Mouse (Mus musculus): ENCODE data around the gene Nek10. TPM values are rescaled to one million over a fixed set of nuclear protein-coding genes. Genes with fewer than 3 reads are reported as not detected.

Nek10 gene
- polyA plus RNA-seq, 1 experiment from 2014 or later: 0.03 TPM

- 85% methylated on average over 8 of the region's 8 CpGs for WGBS
- no peaks in the 10 kb centered on the region for H3K36me3 ChIP-seq (replicated peaks; ENCODE audit: control insufficient read depth, insufficient read depth, low read depth, low read length)
- no peak overlapping the region for H3K27ac ChIP-seq (replicated peaks; ENCODE audit: low read depth, low read length)
- no peak overlapping the region for H3K4me3 ChIP-seq (ENCODE audit: low read depth, low read length)
- no peaks in the 10 kb centered on the region for H3K9me3 ChIP-seq (replicated peaks; ENCODE audit: control insufficient read depth, low read length)
- ATAC-seq (replicated peaks; ENCODE audit: insufficient number of reproducible peaks, low FRiP score, low TSS enrichment, low read depth) (no peak), DNase-seq (ENCODE audit: low spot score) (no peak)
- H3K9ac ChIP-seq (replicated peaks; ENCODE audit: low read length): no peak overlapping the region
- H3K4me2 ChIP-seq (ENCODE audit: low read depth, low read length): no peak overlapping the region
- no peaks in the 10 kb centered on the region for H3K27me3 ChIP-seq (ENCODE audit: control insufficient read depth, insufficient read depth, low read length)
- H3K4me1 ChIP-seq (ENCODE audit: control insufficient read depth, insufficient read depth, low read length): no peaks in the 10 kb centered on the region
Measured at GRCm38 (mm10) chr14:14842734-14843530, 39.7 kb downstream of the Nek10 start.

- Histone ChIP-seq H3K9ac (replicated peaks; ENCODE audit: low read length) (no peak overlapping the region), H3K27me3 (ENCODE audit: control insufficient read depth, insufficient read depth, low read length) (no peaks in the 10 kb centered on the region), H3K27ac (replicated peaks; ENCODE audit: low read depth, low read length) (no peak overlapping the region), H3K9me3 (replicated peaks; ENCODE audit: control insufficient read depth, low read length) (no peaks in the 10 kb centered on the region), H3K4me1 (ENCODE audit: control insufficient read depth, insufficient read depth, low read length) (no peaks in the 10 kb centered on the region), H3K4me2 (ENCODE audit: low read depth, low read length) (no peak overlapping the region), H3K4me3 (ENCODE audit: low read depth, low read length) (no peak overlapping the region), H3K36me3 (replicated peaks; ENCODE audit: control insufficient read depth, insufficient read depth, low read depth, low read length) (no peaks in the 10 kb centered on the region)
- no peak for ATAC-seq (replicated peaks; ENCODE audit: insufficient number of reproducible peaks, low FRiP score, low TSS enrichment, low read depth)
- 73% methylated on average over 3 of the region's 3 CpGs for WGBS
- no peak for DNase-seq (ENCODE audit: low spot score)
Measured at GRCm38 (mm10) chr14:14852838-14853237, 49.6 kb downstream of the Nek10 start.

GRCm38 (mm10) chr14:14860331-14860730 is 57.1 kb downstream of the Nek10 start:
- Histone ChIP-seq H3K9ac (replicated peaks; ENCODE audit: low read length) (no peak overlapping the region), H3K27me3 (ENCODE audit: control insufficient read depth, insufficient read depth, low read length) (no peaks in the 10 kb centered on the region), H3K36me3 (replicated peaks; ENCODE audit: control insufficient read depth, insufficient read depth, low read depth, low read length) (no peaks in the 10 kb centered on the region), H3K4me1 (ENCODE audit: control insufficient read depth, insufficient read depth, low read length) (no peaks in the 10 kb centered on the region), H3K27ac (replicated peaks; ENCODE audit: low read depth, low read length) (no peak overlapping the region), H3K9me3 (replicated peaks; ENCODE audit: control insufficient read depth, low read length) (no peaks in the 10 kb centered on the region), H3K4me2 (ENCODE audit: low read depth, low read length) (no peak overlapping the region), H3K4me3 (ENCODE audit: low read depth, low read length) (no peak overlapping the region)
- no peak for DNase-seq (ENCODE audit: low spot score)
- no peak for ATAC-seq (replicated peaks; ENCODE audit: insufficient number of reproducible peaks, low FRiP score, low TSS enrichment, low read depth)
- WGBS: 74% methylated on average over 3 of the region's 3 CpGs

GRCm38 (mm10) chr14:14863690-14864356 is 60.6 kb downstream of the Nek10 start:
- Histone ChIP-seq H3K4me1 (ENCODE audit: control insufficient read depth, insufficient read depth, low read length) (no peaks in the 10 kb centered on the region), H3K4me3 (ENCODE audit: low read depth, low read length) (no peak overlapping the region), H3K9ac (replicated peaks; ENCODE audit: low read length) (peak overlapping the region; percentile 44; the same call in 1 of the 2 replicates), H3K27me3 (ENCODE audit: control insufficient read depth, insufficient read depth, low read length) (no peaks in the 10 kb centered on the region), H3K36me3 (replicated peaks; ENCODE audit: control insufficient read depth, insufficient read depth, low read depth, low read length) (no peaks in the 10 kb centered on the region), H3K9me3 (replicated peaks; ENCODE audit: control insufficient read depth, low read length) (no peaks in the 10 kb centered on the region), H3K27ac (replicated peaks; ENCODE audit: low read depth, low read length) (no peak overlapping the region), H3K4me2 (ENCODE audit: low read depth, low read length) (no peak overlapping the region)
- DNase-seq (ENCODE audit: low spot score): peak; percentile 87
- WGBS: 22% methylated on average over 7 of the region's 7 CpGs
- ATAC-seq (replicated peaks; ENCODE audit: insufficient number of reproducible peaks, low FRiP score, low TSS enrichment, low read depth): peak; percentile 70; the same call in 1 of the 2 replicates

GRCm38 (mm10) chr14:14869239-14869638 is 66.0 kb downstream of the Nek10 start:
- Histone ChIP-seq H3K9ac (replicated peaks; ENCODE audit: low read length) (no peak overlapping the region), H3K4me1 (ENCODE audit: control insufficient read depth, insufficient read depth, low read length) (no peaks in the 10 kb centered on the region), H3K4me3 (ENCODE audit: low read depth, low read length) (no peak overlapping the region), H3K9me3 (replicated peaks; ENCODE audit: control insufficient read depth, low read length) (no peaks in the 10 kb centered on the region), H3K27me3 (ENCODE audit: control insufficient read depth, insufficient read depth, low read length) (no peaks in the 10 kb centered on the region), H3K36me3 (replicated peaks; ENCODE audit: control insufficient read depth, insufficient read depth, low read depth, low read length) (no peaks in the 10 kb centered on the region), H3K4me2 (ENCODE audit: low read depth, low read length) (no peak overlapping the region), H3K27ac (replicated peaks; ENCODE audit: low read depth, low read length) (no peak overlapping the region)
- WGBS: 88% methylated on average over 2 of the region's 2 CpGs
- ATAC-seq (replicated peaks; ENCODE audit: insufficient number of reproducible peaks, low FRiP score, low TSS enrichment, low read depth) (no peak), DNase-seq (ENCODE audit: low spot score) (no peak)

- H3K27ac ChIP-seq (replicated peaks; ENCODE audit: low read depth, low read length): no peak overlapping the region
- H3K9me3 ChIP-seq (replicated peaks; ENCODE audit: control insufficient read depth, low read length): no peaks in the 10 kb centered on the region
- no peaks in the 10 kb centered on the region for H3K36me3 ChIP-seq (replicated peaks; ENCODE audit: control insufficient read depth, insufficient read depth, low read depth, low read length)
- H3K27me3 ChIP-seq (ENCODE audit: control insufficient read depth, insufficient read depth, low read length): no peaks in the 10 kb centered on the region
- H3K4me3 ChIP-seq (ENCODE audit: low read depth, low read length): no peak overlapping the region
- WGBS: 82% methylated on average over 2 of the region's 2 CpGs
- no peak for DNase-seq (ENCODE audit: low spot score)
- no peak for ATAC-seq (replicated peaks; ENCODE audit: insufficient number of reproducible peaks, low FRiP score, low TSS enrichment, low read depth)
- H3K4me2 ChIP-seq (ENCODE audit: low read depth, low read length): no peak overlapping the region
- H3K9ac ChIP-seq (replicated peaks; ENCODE audit: low read length): no peak overlapping the region
- no peaks in the 10 kb centered on the region for H3K4me1 ChIP-seq (ENCODE audit: control insufficient read depth, insufficient read depth, low read length)
Measured at GRCm38 (mm10) chr14:14870059-14870458, 66.8 kb downstream of the Nek10 start.

GRCm38 (mm10) chr14:14870463-14870862 is 67.2 kb downstream of the Nek10 start:
- H3K36me3 ChIP-seq (replicated peaks; ENCODE audit: control insufficient read depth, insufficient read depth, low read depth, low read length): no peaks in the 10 kb centered on the region
- H3K4me3 ChIP-seq (ENCODE audit: low read depth, low read length): no peak overlapping the region
- WGBS: 81% methylated on average over 3 of the region's 3 CpGs
- H3K27ac ChIP-seq (replicated peaks; ENCODE audit: low read depth, low read length): no peak overlapping the region
- DNase-seq (ENCODE audit: low spot score): no peak
- H3K9ac ChIP-seq (replicated peaks; ENCODE audit: low read length): no peak overlapping the region
- no peaks in the 10 kb centered on the region for H3K27me3 ChIP-seq (ENCODE audit: control insufficient read depth, insufficient read depth, low read length)
- H3K4me2 ChIP-seq (ENCODE audit: low read depth, low read length): no peak overlapping the region
- ATAC-seq (replicated peaks; ENCODE audit: insufficient number of reproducible peaks, low FRiP score, low TSS enrichment, low read depth): no peak
- no peaks in the 10 kb centered on the region for H3K9me3 ChIP-seq (replicated peaks; ENCODE audit: control insufficient read depth, low read length)
- H3K4me1 ChIP-seq (ENCODE audit: control insufficient read depth, insufficient read depth, low read length): no peaks in the 10 kb centered on the region

GRCm38 (mm10) chr14:14871121-14871520 is 67.9 kb downstream of the Nek10 start:
- H3K27ac ChIP-seq (replicated peaks; ENCODE audit: low read depth, low read length): no peak overlapping the region
- H3K27me3 ChIP-seq (ENCODE audit: control insufficient read depth, insufficient read depth, low read length): no peaks in the 10 kb centered on the region
- H3K4me1 ChIP-seq (ENCODE audit: control insufficient read depth, insufficient read depth, low read length): no peaks in the 10 kb centered on the region
- H3K36me3 ChIP-seq (replicated peaks; ENCODE audit: control insufficient read depth, insufficient read depth, low read depth, low read length): no peaks in the 10 kb centered on the region
- no peak overlapping the region for H3K9ac ChIP-seq (replicated peaks; ENCODE audit: low read length)
- H3K4me3 ChIP-seq (ENCODE audit: low read depth, low read length): no peak overlapping the region
- 95% methylated on average over 1 of the region's 1 CpGs for WGBS
- DNase-seq (ENCODE audit: low spot score) (no peak), ATAC-seq (replicated peaks; ENCODE audit: insufficient number of reproducible peaks, low FRiP score, low TSS enrichment, low read depth) (no peak)
- no peaks in the 10 kb centered on the region for H3K9me3 ChIP-seq (replicated peaks; ENCODE audit: control insufficient read depth, low read length)
- no peak overlapping the region for H3K4me2 ChIP-seq (ENCODE audit: low read depth, low read length)
